Mouse (Mus musculus) lung, postnatal 0 days (tissue): ENCODE measurements around the gene Fndc5.

ENCODE experiments used
- CTCF ChIP-seq: IDR thresholded peaks from 2 replicates; pipeline ENCODE4 v1.5.1; 2016; ENCODE audit warnings: antibody characterized with exemption, mild to moderate bottlenecking
- EP300 ChIP-seq: IDR thresholded peaks from 2 replicates; pipeline ENCODE4 v1.6.1; 2016; ENCODE audit warnings: antibody characterized with exemption, mild to moderate bottlenecking, control low read depth

DNA sequence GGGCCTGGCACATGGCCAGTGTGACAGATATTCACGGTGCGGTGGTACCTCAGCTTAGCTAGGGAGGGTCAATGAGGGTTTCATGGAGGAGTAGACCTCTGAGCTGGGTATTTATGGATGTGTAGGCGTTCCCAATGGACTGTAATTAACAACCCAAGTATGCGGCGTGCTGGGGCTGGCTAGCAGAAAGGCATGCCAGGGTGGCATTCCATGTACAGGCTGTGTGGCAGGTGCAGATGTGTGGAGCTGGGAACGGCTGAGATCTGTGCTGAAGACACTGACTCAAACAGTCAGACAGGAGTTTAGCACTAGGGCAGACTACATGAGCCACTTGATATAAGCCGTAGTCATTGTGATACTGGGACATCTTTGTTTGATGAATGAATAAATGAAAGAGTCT is 28.2 kb upstream of the Fndc5 start:
- TF ChIP-seq CTCF (no peak), EP300 (no peak)
